Mouse (Mus musculus): ENCODE measurements around the gene Wipf1. TPM values are rescaled to one million over a fixed set of nuclear protein-coding genes. Genes with fewer than 3 reads are reported as not detected.

Gene Wipf1
- total RNA-seq, 2 experiments from 2014 or later: 8.2 to 8.5 TPM

Other genes starting within 250 kb of the Wipf1 start
- 10 to 100 TPM; 13.6 to 14.4 TPM for gene Scrn3, start 217.1 kb downstream of the Wipf1 start, total RNA-seq (2021)
- gene Cir1, start 217.0 kb downstream of the Wipf1 start, total RNA-seq (2021): 10 to 100 TPM; 23.0 to 23.6 TPM
- gene Gpr155, start 143.2 kb downstream of the Wipf1 start, total RNA-seq (2021): 10 to 100 TPM; 31.3 to 37.2 TPM
- under 1 TPM; 0.07 to 0.19 TPM for gene Chrna1, start 50.6 kb upstream of the Wipf1 start, total RNA-seq (2021)
- gene Chn1, start 245.6 kb upstream of the Wipf1 start, total RNA-seq (2021): 1,000 to 10,000 TPM; 1,177 to 1,299 TPM